Mouse (Mus musculus): ENCODE data around the gene Olfr1513.
"Not testable (repeated sequence)": the region's sequence is repeated elsewhere in the genome, so short reads cannot be mapped to it uniquely, and the experiment has no call there.

Olfr1513 gene

GRCm38 (mm10) chr14:52310343-52310742 is 45.9 kb downstream of the Olfr1513 start:
- peak; percentile 44 for DNase-seq (ENCODE audit: low read depth, low spot score)

- no peak for DNase-seq (ENCODE audit: low read depth, low spot score)
These were observed 50.1 kb downstream of the Olfr1513 start for GRCm38 (mm10) chr14:52306100-52306499.

- peak; percentile 94 for DNase-seq (ENCODE audit: low read depth, low spot score)
These were observed 51.5 kb downstream of the Olfr1513 start, which contains the start of gene Mettl3 for GRCm38 (mm10) chr14:52304644-52305271. Gene Mettl3 (minus strand): TSS chr14:52305128.

- DNase-seq (ENCODE audit: low read depth, low spot score), result not testable (repeated sequence)
These were observed 52.7 kb downstream of the Olfr1513 start for GRCm38 (mm10) chr14:52303517-52303916.

Measured in CD4-positive, CD25-positive, alpha-beta regulatory T cell, adult 2 months (primary cell).